Mouse (Mus musculus) G1E (cell line): ENCODE measurements around the gene Gpc1.

Experiments
- CTCF ChIP-seq: IDR thresholded peaks from 2 replicates; pipeline ENCODE4 v1.5.1; 2012; ENCODE audit warnings: low read depth, low read length, inconsistent platforms, mixed read lengths
- GATA2 ChIP-seq: IDR thresholded peaks from 2 replicates; pipeline ENCODE4 v1.6.1; 2012; ENCODE audit warnings: low read depth, low read length, inconsistent platforms, borderline replicate concordance
- POLR2AphosphoS5 ChIP-seq: IDR thresholded peaks from 2 replicates; pipeline ENCODE4 v1.6.1; 2012; ENCODE audit warnings: low read depth, low read length, inconsistent platforms; ENCODE audit not compliant: insufficient replicate concordance

GRCm38 (mm10) chr1:92809621-92810020, 21.8 kb upstream of the Gpc1 start:
- TF ChIP-seq CTCF (no peak), GATA2 (no peak), POLR2AphosphoS5 (no peak)
